Mouse (Mus musculus) testis, adult 2 months (tissue): ENCODE measurements around the gene Pip5k1b. TPM values are rescaled to one million over a fixed set of nuclear protein-coding genes. Genes with fewer than 3 reads are reported as not detected.

ENCODE experiments used
- H3K27ac ChIP-seq: fragments of 200-500 bp; 2 replicates; pipeline ENCODE4 v1.5.1; 2012; ENCODE audit warnings: low read depth, low read length; ENCODE audit not compliant: control insufficient read depth, insufficient read depth
- H3K27me3 ChIP-seq: fragments of 200-500 bp; 2 replicates; pipeline ENCODE4 v1.6.1; 2012; ENCODE audit warnings: mild to moderate bottlenecking, low read length, moderate library complexity; ENCODE audit not compliant: control insufficient read depth, insufficient read depth
- H3K36me3 ChIP-seq: fragments of 200-500 bp; 2 replicates; pipeline ENCODE4 v1.6.1; 2012; ENCODE audit warnings: mild to moderate bottlenecking, low read length; ENCODE audit not compliant: control insufficient read depth, insufficient read depth
- H3K4me1 ChIP-seq: fragments of 200-500 bp; 2 replicates; pipeline ENCODE4 v1.6.1; 2012; ENCODE audit warnings: low read length; ENCODE audit not compliant: control insufficient read depth, insufficient read depth
- H3K4me3 ChIP-seq: fragments of 200-500 bp; 2 replicates; pipeline ENCODE4 v1.5.1; 2012; ENCODE audit warnings: low read depth, mild to moderate bottlenecking, low read length, moderate library complexity, mixed read lengths; ENCODE audit not compliant: control insufficient read depth
- CTCF ChIP-seq: fragments of 200-500 bp; IDR thresholded peaks from 2 replicates; pipeline ENCODE4 v1.5.1; 2012; ENCODE audit warnings: low read depth, mild to moderate bottlenecking, inconsistent platforms, low read length, moderate library complexity; ENCODE audit not compliant: control insufficient read depth, insufficient read depth, insufficient replicate concordance
- POLR2A ChIP-seq: fragments of 200-500 bp; IDR thresholded peaks from 2 replicates; pipeline ENCODE4 v1.6.1; 2012; ENCODE audit warnings: low read depth, mild to moderate bottlenecking, inconsistent platforms, low read length, moderate library complexity; ENCODE audit not compliant: control insufficient read depth
- polyA plus RNA-seq: library from polyadenylated mRNA; depleted of rRNA; stranded (reverse); fragments of >200 nt; gene quantifications from 2 replicates; pipeline ENCODE4 v1.2.3, GENCODE M21; 2012; rRNA removed

The Pip5k1b gene
- polyA plus RNA-seq, 1 experiment: 6.1 TPM

GRCm38 (mm10) chr19:24251869-24252268 is 303.8 kb downstream of the Pip5k1b start:
- Histone ChIP-seq H3K4me3 (no peak overlapping the region), H3K27me3 (no peaks in the 10 kb centered on the region), H3K36me3 (no peaks in the 10 kb centered on the region), H3K27ac (no peak overlapping the region), H3K4me1 (no peaks in the 10 kb centered on the region; the same call in 1 of the 2 replicates)
- no peak for TF ChIP-seq POLR2A
- no peak for TF ChIP-seq CTCF

Other genes starting within 250 kb of the Pip5k1b start
- gene Fam122a, start 78.5 kb downstream of the Pip5k1b start, polyA plus RNA-seq: 21.3 and 23.0 TPM in 2 replicates
- 0.06 TPM in 2 replicates for gene Tmem252, start 118.1 kb upstream of the Pip5k1b start, polyA plus RNA-seq